Mouse (Mus musculus): Measurements from ENCODE around the gene Apol7b.
"Not testable (repeated sequence)": the region's sequence is repeated elsewhere in the genome, so short reads cannot be mapped to it uniquely, and the experiment has no call there.

The Apol7b gene

GRCm38 (mm10) chr15:77447392-77447791, at the start of gene Apol7b:
Gene Apol7b (minus strand): TSS chr15:77447492.
- not testable (repeated sequence) for DNase-seq (ENCODE audit: low read depth, low spot score)

GRCm38 (mm10) chr15:77494694-77495093, 47.4 kb upstream of the Apol7b start:
- DNase-seq (ENCODE audit: low read depth, low spot score) = not testable (repeated sequence)

- DNase-seq (ENCODE audit: low read depth, low spot score) = not testable (repeated sequence)
These were observed 45.9 kb upstream of the Apol7b start for GRCm38 (mm10) chr15:77493181-77493580.

GRCm38 (mm10) chr15:77482140-77482794, 35.0 kb upstream of the Apol7b start:
- DNase-seq (ENCODE audit: low read depth, low spot score) = no peak

- not testable (repeated sequence) for DNase-seq (ENCODE audit: low read depth, low spot score)
These were observed 29.4 kb upstream of the Apol7b start, which contains the start of gene Apol10a for GRCm38 (mm10) chr15:77476693-77477092. Gene Apol10a (plus strand): TSS chr15:77477047.

- DNase-seq (ENCODE audit: low read depth, low spot score) = not testable (repeated sequence)
These were observed 27.6 kb upstream of the Apol7b start for GRCm38 (mm10) chr15:77474699-77475390.

GRCm38 (mm10) chr15:77449927-77450326, 2.6 kb upstream of the Apol7b start:
- DNase-seq (ENCODE audit: low read depth, low spot score) = not testable (repeated sequence)

- DNase-seq (ENCODE audit: low read depth, low spot score) = not testable (repeated sequence)
These were observed 1.6 kb downstream of the Apol7b start for GRCm38 (mm10) chr15:77445668-77446067.

GRCm38 (mm10) chr15:77444746-77445145, 2.5 kb downstream of the Apol7b start:
- DNase-seq (ENCODE audit: low read depth, low spot score) = not testable (repeated sequence)

GRCm38 (mm10) chr15:77428690-77429448, 18.4 kb downstream of the Apol7b start:
- DNase-seq (ENCODE audit: low read depth, low spot score) = not testable (repeated sequence)

- DNase-seq (ENCODE audit: low read depth, low spot score) = not testable (repeated sequence)
These were observed 24.4 kb downstream of the Apol7b start for GRCm38 (mm10) chr15:77422925-77423324.

- not testable (repeated sequence) for DNase-seq (ENCODE audit: low read depth, low spot score)
These were observed 27.6 kb downstream of the Apol7b start for GRCm38 (mm10) chr15:77419657-77420056.

- DNase-seq (ENCODE audit: low read depth, low spot score) = not testable (repeated sequence)
These were observed 30.5 kb downstream of the Apol7b start for GRCm38 (mm10) chr15:77416655-77417333.

GRCm38 (mm10) chr15:77415653-77416052, 31.6 kb downstream of the Apol7b start:
- not testable (repeated sequence) for DNase-seq (ENCODE audit: low read depth, low spot score)

- DNase-seq (ENCODE audit: low read depth, low spot score) = not testable (repeated sequence)
These were observed 34.6 kb downstream of the Apol7b start for GRCm38 (mm10) chr15:77412695-77413094.

- not testable (repeated sequence) for DNase-seq (ENCODE audit: low read depth, low spot score)
These were observed 36.3 kb downstream of the Apol7b start, which contains the start of gene Apol9a for GRCm38 (mm10) chr15:77411035-77411434. Gene Apol9a (minus strand): TSS chr15:77411135.

GRCm38 (mm10) chr15:77406370-77406769, 40.9 kb downstream of the Apol7b start:
- not testable (repeated sequence) for DNase-seq (ENCODE audit: low read depth, low spot score)

- peak; percentile 33 for DNase-seq (ENCODE audit: low read depth, low spot score)
These were observed 48.3 kb downstream of the Apol7b start, which contains the start of gene Apol7a for GRCm38 (mm10) chr15:77399027-77399426. Gene Apol7a (minus strand): TSS chr15:77399110.

- not testable (repeated sequence) for DNase-seq (ENCODE audit: low read depth, low spot score)
These were observed 49.7 kb downstream of the Apol7b start for GRCm38 (mm10) chr15:77397450-77398132.

- not testable (repeated sequence) for DNase-seq (ENCODE audit: low read depth, low spot score)
These were observed 53.5 kb downstream of the Apol7b start for GRCm38 (mm10) chr15:77393832-77394231.

- no peak for DNase-seq (ENCODE audit: low read depth, low spot score)
These were observed 59.8 kb downstream of the Apol7b start for GRCm38 (mm10) chr15:77387462-77387861.

Data from forelimb bud, embryonic 11.5 days (tissue).